Comparison of ENCODE assay signal across 11 mouse cellular contexts in the genomic region with DNA sequence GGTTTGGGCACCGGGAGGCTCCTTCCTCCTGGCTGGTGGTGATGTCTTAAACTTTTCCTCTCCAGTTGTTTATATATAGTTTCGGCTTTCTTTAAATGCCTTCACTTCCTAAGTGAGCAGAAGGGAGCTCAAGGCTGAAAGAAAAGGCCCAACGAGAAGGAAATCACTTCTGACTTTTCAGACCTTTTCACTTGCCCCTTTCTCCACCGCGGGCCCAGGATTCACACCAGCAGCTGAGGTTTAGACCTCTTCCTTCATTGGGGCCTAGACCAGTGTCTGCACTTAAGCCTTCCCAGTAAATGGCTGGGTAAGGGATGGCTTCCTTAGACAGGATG. TPM values are rescaled to one million over a fixed set of nuclear protein-coding genes. Genes with fewer than 3 reads are reported as not detected.
DNase-seq lines count a peak whose midpoint lies in the region; ATAC-seq and TF ChIP-seq lines count a peak whose summit lies in the region.
"Had no signal": no experiment of that assay in that cellular context is flagged by ENCODE, and none has a peak within 500 bp of the region (broad histone marks: within the 10 kb centered on the region; RNA-seq: fewer than 3 reads in every experiment).

No protein-coding gene starts in this region.

- no peak for TF ChIP-seq EP300 in heart, adult 2 months (IDR thresholded peaks at IDR 0.05; ENCODE audit: insufficient read depth, low read depth, low read length)

- H3K4me1 ChIP-seq in heart, embryonic 15.5 days (replicated peaks): peaks cover 11% of the 10 kb centered on the region
- no peaks in the 10 kb centered on the region for H3K4me1 ChIP-seq in heart, adult 2 months (ENCODE audit: control insufficient read depth, insufficient read depth, low read length)
- H3K4me1 ChIP-seq in midbrain, embryonic 11.5 days (ENCODE audit: control insufficient read depth, insufficient read depth, low read length): peaks cover 5% of the 10 kb centered on the region; the same call in 1 of the 2 replicates

- no peak for ATAC-seq in heart, embryonic 15.5 days (replicated peaks; ENCODE audit: insufficient number of reproducible peaks, insufficient read depth, low FRiP score, low read depth)
- ATAC-seq in hematopoietic stem cell, adult 5-6 weeks (replicated peaks in 1 of 2; ENCODE audit: insufficient read depth in 1 of 2, low FRiP score in 2 of 2, low TSS enrichment in 1 of 2, low read depth in 1 of 2, poor library complexity in 2 of 2, severe bottlenecking in 2 of 2): 0 out of 4 replicates have a peak, but pooled peaks have one; percentile 12 to 20
- no peak for ATAC-seq in midbrain, embryonic 11.5 days (ENCODE audit: low FRiP score)

- DNase-seq in heart, adult 2 months: no peak
- peak; percentile 72 for DNase-seq in brain, embryonic 14.5 days (ENCODE audit: low read depth)
- peak; percentile 96 for DNase-seq in midbrain, embryonic 11.5 days (ENCODE audit: low spot score, missing footprints)
- DNase-seq in ovary, postnatal 10 days (ENCODE audit: low spot score): no peak
- DNase-seq in kidney, adult 18-20 months: no peak
- DNase-seq in urinary bladder, postnatal 4 days (ENCODE audit: low spot score in 2 of 2): no peak
- DNase-seq: gastrocnemius, postnatal 25 days; lung, adult 2 months had no signal

- H3K9ac ChIP-seq in heart, embryonic 15.5 days: peak overlapping the region; percentile 49
- H3K9ac ChIP-seq in heart, adult 2 months (ENCODE audit: low read depth, low read length): no peak overlapping the region
- H3K9ac ChIP-seq in midbrain, embryonic 11.5 days (ENCODE audit: low read length): peak overlapping the region; percentile 64

- WGBS in heart, embryonic 15.5 days: 0% methylated on average over 5 of the region's 5 CpGs
- under 1% methylated on average over 5 of the region's 5 CpGs for WGBS in heart, adult 2 months
- under 1% methylated on average over 5 of the region's 5 CpGs for WGBS in midbrain, embryonic 11.5 days

- no peaks in the 10 kb centered on the region for H3K79me2 ChIP-seq in heart, adult 2 months (replicated peaks; ENCODE audit: control insufficient read depth, insufficient read depth, low read length)

- peak overlapping the region; percentile 85 for H3K4me2 ChIP-seq in heart, embryonic 15.5 days
- peak overlapping the region; percentile 91 for H3K4me2 ChIP-seq in midbrain, embryonic 11.5 days

- H3K27ac ChIP-seq in heart, embryonic 15.5 days: no peak overlapping the region
- H3K27ac ChIP-seq in heart, adult 2 months: no peak overlapping the region
- H3K27ac ChIP-seq in midbrain, embryonic 11.5 days (ENCODE audit: low read depth, low read length): no peak overlapping the region

- H3K9me3 ChIP-seq in heart, embryonic 15.5 days (replicated peaks): no peaks in the 10 kb centered on the region
- no peaks in the 10 kb centered on the region for H3K9me3 ChIP-seq in midbrain, embryonic 11.5 days (ENCODE audit: control insufficient read depth, low read length)

- no peak for TF ChIP-seq CTCF in heart, adult 2 months (IDR thresholded peaks at IDR 0.05)
- no peak for TF ChIP-seq CTCF in brain, embryonic 14.5 days (IDR thresholded peaks at IDR 0.05; ENCODE audit: borderline replicate concordance, extremely low read depth, insufficient read depth, insufficient read length)

- TF ChIP-seq POLR2A in heart, adult 2 months (IDR thresholded peaks at IDR 0.05; ENCODE audit: insufficient read depth, low read depth, low read length): no peak
- no peak for TF ChIP-seq POLR2A in brain, embryonic 14.5 days (IDR thresholded peaks at IDR 0.05; ENCODE audit: borderline replicate concordance, extremely low read depth, insufficient read depth, insufficient read length, poor library complexity, severe bottlenecking)

- H3K27me3 ChIP-seq in heart, embryonic 15.5 days: peaks cover 68% of the 10 kb centered on the region
- H3K27me3 ChIP-seq in heart, adult 2 months (ENCODE audit: control insufficient read depth, insufficient read depth, low read length): peaks cover 11% of the 10 kb centered on the region
- H3K27me3 ChIP-seq in midbrain, embryonic 11.5 days (ENCODE audit: control insufficient read depth, insufficient read depth, low read length): peaks cover 56% of the 10 kb centered on the region
- H3K27me3 ChIP-seq: CH12.LX had no signal

- intact Hi-C loops in heart, adult 2 months (cut with DNase I): no loop called here

- H3K36me3 ChIP-seq in heart, embryonic 15.5 days: no peaks in the 10 kb centered on the region
- no peaks in the 10 kb centered on the region for H3K36me3 ChIP-seq in heart, adult 2 months (ENCODE audit: control insufficient read depth, insufficient read depth, low read length)
- no peaks in the 10 kb centered on the region for H3K36me3 ChIP-seq in midbrain, embryonic 11.5 days (ENCODE audit: control insufficient read depth, insufficient read depth, low read length)

- H3K4me3 ChIP-seq in heart, embryonic 15.5 days: peak overlapping the region; percentile 50
- no peak overlapping the region for H3K4me3 ChIP-seq in heart, adult 2 months
- peak overlapping the region; percentile 43 for H3K4me3 ChIP-seq in midbrain, embryonic 11.5 days (ENCODE audit: low read depth, low read length)

RNA-seq across cellular contexts. Expression of a gene that starts 16.8 kb away (rescaled TPM):
- not detected in 2 replicates for polyA plus RNA-seq in heart, embryonic 15.5 days (2015; fragmentation: Nextera tagmentation; extraction: Ambion mirVana)
- not detected for total RNA-seq in heart, adult 2 months (2021)
- polyA plus RNA-seq in heart, adult 2 months (2012; rRNA removed): not detected in 2 replicates
- polyA plus RNA-seq in brain, embryonic 14.5 days (2012; rRNA removed): 1.5 and 4.7 TPM in 2 replicates
- not detected in 2 replicates for total RNA-seq in hematopoietic stem cell, adult 5-6 weeks (2017)
- polyA plus RNA-seq in midbrain, embryonic 11.5 days (2014; fragmentation: Nextera tagmentation; extraction: Ambion mirVana): 0.07 TPM in 1 of 2 replicates, not detected in the other
- total RNA-seq: CH12.LX; gastrocnemius, postnatal 25 days had no signal
- polyA plus RNA-seq: lung, adult 2 months had no signal

RNA-seq across cellular contexts. Expression of a gene that starts 19.3 kb away (rescaled TPM):
- polyA plus RNA-seq in heart, embryonic 15.5 days (2015; fragmentation: Nextera tagmentation; extraction: Ambion mirVana): 0.51 TPM in 1 of 2 replicates, not detected in the other
- total RNA-seq in heart, adult 2 months (2021): not detected
- polyA plus RNA-seq in heart, adult 2 months (2012; rRNA removed): 0.14 TPM in 1 of 2 replicates, not detected in the other
- 76.0 and 160 TPM in 2 replicates for polyA plus RNA-seq in brain, embryonic 14.5 days (2012; rRNA removed)
- not detected in 2 replicates for total RNA-seq in hematopoietic stem cell, adult 5-6 weeks (2017)
- 0.41 and 0.92 TPM in 2 replicates for polyA plus RNA-seq in midbrain, embryonic 11.5 days (2014; fragmentation: Nextera tagmentation; extraction: Ambion mirVana)
- total RNA-seq: CH12.LX; gastrocnemius, postnatal 25 days had no signal

Comparison
In these comparisons a context has a peak if more than half of its experiments do, and no peak if none do; other contexts are left out.
1. ATAC-seq: peak in hematopoietic stem cell, adult 5-6 weeks (2 of 2); none in heart, embryonic 15.5 days (single experiment) and midbrain, embryonic 11.5 days (single experiment).
2. DNase-seq: peak in brain, embryonic 14.5 days (single experiment) and midbrain, embryonic 11.5 days (single experiment); none in heart, adult 2 months (0 of 2), ovary, postnatal 10 days (single experiment), kidney, adult 18-20 months (single experiment) and urinary bladder, postnatal 4 days (0 of 2).
3. RNA of a gene that starts 19.3 kb away (polyA plus RNA-seq): 76.0 to 160 TPM in brain, embryonic 14.5 days; 0.41 to 0.92 TPM in midbrain, embryonic 11.5 days, 0.14 TPM in heart, adult 2 months and 0.51 TPM in heart, embryonic 15.5 days; every median in the first group is over 10 times any median in the second.